Mouse (Mus musculus) midbrain, embryonic 15.5 days (tissue): ENCODE results near the gene Gm17349. TPM values are rescaled to one million over a fixed set of nuclear protein-coding genes. Genes with fewer than 3 reads are reported as not detected.

ENCODE experiments used
- ATAC-seq: fragments of 200-750 bp; cut with Nextera tagmentation; replicated peaks from 2 replicates; pipeline ENCODE4 v1.8.0; 2017; ENCODE audit warnings: moderate TSS enrichment
- H3K27ac ChIP-seq: fragments of 300-500 bp; sonication (generic); 2 replicates; pipeline ENCODE4 v1.5.1; 2015; ENCODE audit warnings: mild to moderate bottlenecking, inconsistent platforms
- H3K27me3 ChIP-seq: fragments of 300-500 bp; sonication (generic); replicated peaks from 2 replicates; pipeline ENCODE4 v1.6.1; 2015; ENCODE audit warnings: inconsistent platforms
- H3K36me3 ChIP-seq: fragments of 300-500 bp; sonication (generic); replicated peaks from 2 replicates; pipeline ENCODE4 v1.6.1; 2015; ENCODE audit warnings: inconsistent platforms
- H3K4me1 ChIP-seq: fragments of 300-500 bp; sonication (generic); 2 replicates; pipeline ENCODE4 v1.6.1; 2015; ENCODE audit warnings: inconsistent platforms
- H3K4me2 ChIP-seq: fragments of 300-500 bp; sonication (generic); 2 replicates; pipeline ENCODE4 v1.6.1; 2015; ENCODE audit warnings: inconsistent platforms, mild to moderate bottlenecking, moderate library complexity
- H3K4me3 ChIP-seq: fragments of 300-500 bp; sonication (generic); 2 replicates; pipeline ENCODE4 v1.5.1; 2015; ENCODE audit warnings: mild to moderate bottlenecking, inconsistent platforms
- H3K9ac ChIP-seq: fragments of 300-500 bp; sonication (generic); 2 replicates; pipeline ENCODE4 v1.6.1; 2015; ENCODE audit warnings: mild to moderate bottlenecking, inconsistent platforms
- H3K9me3 ChIP-seq: fragments of 300-500 bp; sonication (generic); 2 replicates; pipeline ENCODE4 v1.6.1; 2016; ENCODE audit warnings: inconsistent platforms
- WGBS: fragments of 180-500 bp; shearing (Covaris S2); methylation state at CpG from one replicate; pipeline ENCODE4 v1.1.7; 2015; ENCODE audit warnings: mixed read lengths; 5-methylcytosine and 5-hydroxymethylcytosine counted together
- polyA plus RNA-seq: library from polyadenylated mRNA; unstranded; fragments of >200 nt; fragmentation: Nextera tagmentation; extraction: Ambion mirVana; gene quantifications from 2 replicates; pipeline ENCODE4 v1.2.1, GENCODE M21; 2015

The Gm17349 gene
- polyA plus RNA-seq, 1 experiment from 2014 or later = not detected

DNA sequence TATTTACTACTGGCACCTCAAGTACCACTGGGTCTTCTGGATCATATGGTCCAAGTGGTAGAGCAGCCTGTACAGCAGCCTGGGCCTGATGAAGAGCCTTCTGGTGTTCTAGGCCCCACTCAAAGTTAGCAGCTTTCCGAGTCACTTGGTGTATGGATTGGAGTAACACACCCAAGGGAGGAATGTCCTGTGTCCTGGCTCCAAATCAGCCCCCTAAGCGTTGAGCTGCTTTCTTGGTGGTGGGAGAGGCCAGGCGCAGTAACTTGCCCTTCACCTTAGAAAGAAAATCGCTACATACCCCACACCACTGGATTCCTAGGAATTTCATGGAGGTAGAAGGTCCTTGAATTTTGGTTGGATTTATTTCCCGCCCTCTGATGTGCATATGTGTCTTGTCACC lies 21.1 kb downstream of the Gm17349 start:
- no peak overlapping the region for H3K4me3 ChIP-seq
- ATAC-seq = no peak
- no peak overlapping the region for H3K4me2 ChIP-seq
- H3K27ac ChIP-seq = no peak overlapping the region
- H3K27me3 ChIP-seq = no peaks in the 10 kb centered on the region
- no peaks in the 10 kb centered on the region for H3K9me3 ChIP-seq
- no peak overlapping the region for H3K9ac ChIP-seq
- 0 out of 2 replicates have a peak, but pooled peaks cover 4% of the 10 kb centered on the region for H3K36me3 ChIP-seq
- peaks cover 4% of the 10 kb centered on the region; the same call in 1 of the 2 replicates for H3K4me1 ChIP-seq
- 96% methylated on average over 5 of the region's 5 CpGs for WGBS

DNA sequence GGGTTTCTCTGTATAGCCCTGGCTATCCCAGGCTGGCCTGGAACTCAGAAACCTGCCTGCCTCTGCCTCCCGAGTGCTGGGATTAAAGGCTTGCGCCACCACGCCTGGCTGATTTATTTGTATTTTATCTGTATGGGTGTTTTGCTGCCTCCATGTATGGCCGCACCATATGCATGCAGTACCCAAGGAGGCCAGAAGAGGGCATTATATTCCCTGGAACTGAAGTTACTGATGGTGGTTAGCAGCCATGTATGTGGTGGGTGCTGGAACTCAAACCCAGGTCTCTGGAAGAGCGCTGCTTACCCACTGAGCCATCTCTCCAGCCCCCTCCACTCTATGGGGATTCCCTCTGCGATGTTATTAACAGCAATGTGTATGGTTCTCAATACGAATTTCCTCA lies 22.4 kb downstream of the Gm17349 start:
- H3K4me2 ChIP-seq = no peak overlapping the region
- H3K9ac ChIP-seq = no peak overlapping the region
- H3K4me1 ChIP-seq = peaks cover 16% of the 10 kb centered on the region
- no peak for ATAC-seq
- H3K27ac ChIP-seq = no peak overlapping the region
- 96% methylated on average over 7 of the region's 7 CpGs for WGBS
- H3K4me3 ChIP-seq = no peak overlapping the region
- H3K9me3 ChIP-seq = no peaks in the 10 kb centered on the region
- no peaks in the 10 kb centered on the region for H3K27me3 ChIP-seq
- 0 out of 2 replicates have a peak, but pooled peaks cover 4% of the 10 kb centered on the region for H3K36me3 ChIP-seq

DNA sequence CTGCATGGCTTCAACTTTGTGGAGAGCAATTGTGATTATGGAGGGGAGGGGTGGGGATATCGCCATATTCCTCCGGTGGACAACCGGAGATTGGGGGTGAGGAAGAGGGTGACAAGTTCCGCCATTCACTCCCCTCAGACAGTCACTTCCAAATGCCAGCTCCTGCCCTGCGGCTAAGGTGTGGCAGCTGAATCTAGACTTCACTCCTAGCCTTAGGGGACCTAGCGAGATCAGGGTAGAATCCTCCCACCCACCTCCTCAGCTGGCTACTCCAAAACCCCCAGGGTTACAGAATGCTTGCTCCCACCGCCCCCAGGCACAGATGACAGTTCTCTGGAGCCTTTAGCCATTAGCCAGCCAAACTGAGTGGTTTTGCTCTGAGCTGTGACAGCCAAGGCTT lies 26.3 kb downstream of the Gm17349 start:
- WGBS = 67% methylated on average over 7 of the region's 7 CpGs
- H3K27ac ChIP-seq = no peak overlapping the region
- no peaks in the 10 kb centered on the region for H3K27me3 ChIP-seq
- no peaks in the 10 kb centered on the region for H3K36me3 ChIP-seq
- H3K4me1 ChIP-seq = peaks cover 51% of the 10 kb centered on the region
- no peak overlapping the region for H3K4me2 ChIP-seq
- no peak overlapping the region for H3K4me3 ChIP-seq
- ATAC-seq = no peak
- no peaks in the 10 kb centered on the region for H3K9me3 ChIP-seq
- no peak overlapping the region for H3K9ac ChIP-seq

DNA sequence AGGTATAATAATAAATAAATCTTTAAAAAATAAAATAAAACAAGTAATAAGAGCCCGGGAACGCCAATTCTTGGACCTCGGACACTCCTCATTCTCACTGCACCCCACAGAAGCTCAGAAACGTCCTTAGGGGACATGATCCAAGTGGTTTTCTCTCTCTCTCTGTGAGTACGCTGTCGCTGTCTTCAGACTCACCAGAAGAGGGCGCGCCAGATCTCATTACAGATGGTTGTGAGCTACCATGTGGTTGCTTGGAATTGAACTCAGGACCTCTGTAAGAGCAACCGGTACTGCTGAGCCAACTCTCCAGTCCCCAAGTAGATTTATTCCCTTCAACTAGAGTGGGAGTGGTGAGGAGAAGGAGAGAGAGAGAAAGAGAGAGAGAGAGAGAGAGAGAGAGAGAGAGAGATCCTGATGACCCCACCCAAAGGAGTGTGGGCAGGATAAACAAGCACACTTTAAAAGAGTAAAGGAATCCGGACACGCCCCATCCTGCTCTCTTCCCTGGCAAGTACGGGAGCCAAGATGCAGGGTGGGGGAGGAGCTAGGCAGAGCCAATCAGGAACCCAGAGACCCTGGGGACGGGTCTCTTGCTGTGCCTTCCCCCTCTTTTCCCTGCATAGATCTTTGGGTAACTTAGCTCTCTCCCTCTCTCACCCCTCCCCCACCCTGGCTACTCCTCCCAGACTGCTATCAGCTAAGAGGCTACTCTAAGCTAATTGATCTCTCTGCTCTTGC lies 27.1 kb downstream of the Gm17349 start:
- Histone ChIP-seq H3K9ac (no peak overlapping the region), H3K27me3 (no peaks in the 10 kb centered on the region), H3K36me3 (no peaks in the 10 kb centered on the region), H3K4me2 (0 out of 2 replicates have a peak overlapping the region, but pooled peaks have one; percentile 9), H3K27ac (no peak overlapping the region), H3K9me3 (no peaks in the 10 kb centered on the region), H3K4me1 (peaks cover 58% of the 10 kb centered on the region), H3K4me3 (no peak overlapping the region)
- ATAC-seq = no peak
- 16% methylated on average over 13 of the region's 13 CpGs for WGBS

DNA sequence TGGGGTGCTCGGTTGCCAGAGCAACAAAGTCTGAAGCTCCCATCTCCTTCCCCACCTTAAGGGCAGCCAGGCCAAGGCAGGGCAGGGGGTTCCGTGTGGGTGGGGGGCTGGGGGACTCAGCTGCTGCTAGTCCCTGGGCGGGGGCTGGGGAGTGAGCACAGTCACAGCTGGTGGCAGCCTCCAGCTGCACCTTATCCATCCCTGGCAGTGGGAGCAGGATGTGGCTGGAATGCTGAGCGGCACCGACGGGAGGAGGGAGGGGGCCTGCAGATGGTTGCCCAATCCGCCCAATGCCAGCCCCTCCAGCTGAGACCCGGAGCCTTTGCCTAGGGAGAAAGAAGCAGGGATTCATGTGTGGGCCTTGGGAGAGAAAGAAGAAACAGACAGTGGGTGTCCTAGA lies 28.2 kb downstream of the Gm17349 start:
- no peak overlapping the region for H3K9ac ChIP-seq
- H3K36me3 ChIP-seq = no peaks in the 10 kb centered on the region
- H3K4me2 ChIP-seq = peak overlapping the region; percentile 77
- H3K9me3 ChIP-seq = no peaks in the 10 kb centered on the region
- H3K4me3 ChIP-seq = 0 out of 2 replicates have a peak overlapping the region, but pooled peaks have one; percentile 5
- H3K27me3 ChIP-seq = no peaks in the 10 kb centered on the region
- H3K4me1 ChIP-seq = peaks cover 69% of the 10 kb centered on the region
- H3K27ac ChIP-seq = peak overlapping the region; percentile 71
- WGBS = 11% methylated on average over 8 of the region's 8 CpGs
- ATAC-seq = peak; percentile 38

DNA sequence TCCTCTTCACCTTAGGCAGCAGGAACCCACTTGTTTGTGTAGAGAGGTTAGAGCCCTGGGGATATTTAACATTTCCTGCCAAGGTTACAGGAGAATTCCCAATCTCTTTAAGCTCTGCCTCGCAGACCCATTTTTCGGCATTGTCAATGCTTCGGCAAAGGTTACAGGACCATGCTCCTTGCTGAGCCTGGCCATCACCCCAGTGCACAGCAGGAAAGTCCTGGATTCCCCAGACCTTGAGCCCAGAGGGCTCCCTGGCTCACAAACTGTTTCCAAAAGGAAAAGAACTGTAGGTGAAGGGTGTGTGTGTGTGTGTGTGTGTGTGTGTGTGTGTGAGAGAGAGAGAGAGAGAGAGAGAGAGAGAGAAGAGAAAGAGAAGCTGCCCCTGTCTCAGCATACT lies 30.4 kb downstream of the Gm17349 start:
- peaks cover 82% of the 10 kb centered on the region for H3K4me1 ChIP-seq

DNA sequence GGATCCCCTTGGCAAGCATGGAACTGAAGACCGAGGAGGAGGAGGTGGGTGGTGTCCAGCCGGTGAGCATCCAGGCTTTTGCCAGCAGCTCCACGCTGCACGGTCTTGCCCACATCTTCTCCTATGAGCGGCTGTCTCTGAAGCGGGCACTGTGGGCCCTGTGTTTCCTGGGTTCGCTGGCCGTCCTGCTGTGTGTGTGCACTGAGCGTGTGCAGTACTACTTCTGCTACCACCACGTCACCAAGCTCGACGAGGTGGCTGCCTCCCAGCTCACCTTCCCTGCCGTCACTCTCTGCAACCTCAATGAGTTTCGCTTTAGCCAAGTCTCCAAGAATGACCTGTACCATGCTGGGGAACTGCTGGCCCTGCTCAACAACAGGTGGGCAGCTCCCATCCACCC lies 33.5 kb downstream of the Gm17349 start:
- H3K9me3 ChIP-seq = no peaks in the 10 kb centered on the region
- H3K9ac ChIP-seq = peak overlapping the region; percentile 89
- 64% methylated on average over 14 of the region's 14 CpGs for WGBS
- H3K4me1 ChIP-seq = peaks cover 75% of the 10 kb centered on the region
- no peaks in the 10 kb centered on the region for H3K27me3 ChIP-seq
- H3K36me3 ChIP-seq = no peaks in the 10 kb centered on the region
- H3K27ac ChIP-seq = 0 out of 2 replicates have a peak overlapping the region, but pooled peaks have one; percentile 96
- H3K4me2 ChIP-seq = peak overlapping the region; percentile 77
- H3K4me3 ChIP-seq = peak overlapping the region; percentile 90
- no peak for ATAC-seq

More for the DNA sequence above, 30.4 kb downstream of the Gm17349 start:
- Histone ChIP-seq H3K9me3 (no peaks in the 10 kb centered on the region), H3K9ac (0 out of 2 replicates have a peak overlapping the region, but pooled peaks have one; percentile 14), H3K27me3 (no peaks in the 10 kb centered on the region), H3K36me3 (no peaks in the 10 kb centered on the region), H3K4me2 (peak overlapping the region; percentile 77), H3K4me3 (peak overlapping the region; percentile 2), H3K27ac (no peak overlapping the region)
- 66% methylated on average over 3 of the region's 3 CpGs for WGBS
- ATAC-seq = no peak

DNA sequence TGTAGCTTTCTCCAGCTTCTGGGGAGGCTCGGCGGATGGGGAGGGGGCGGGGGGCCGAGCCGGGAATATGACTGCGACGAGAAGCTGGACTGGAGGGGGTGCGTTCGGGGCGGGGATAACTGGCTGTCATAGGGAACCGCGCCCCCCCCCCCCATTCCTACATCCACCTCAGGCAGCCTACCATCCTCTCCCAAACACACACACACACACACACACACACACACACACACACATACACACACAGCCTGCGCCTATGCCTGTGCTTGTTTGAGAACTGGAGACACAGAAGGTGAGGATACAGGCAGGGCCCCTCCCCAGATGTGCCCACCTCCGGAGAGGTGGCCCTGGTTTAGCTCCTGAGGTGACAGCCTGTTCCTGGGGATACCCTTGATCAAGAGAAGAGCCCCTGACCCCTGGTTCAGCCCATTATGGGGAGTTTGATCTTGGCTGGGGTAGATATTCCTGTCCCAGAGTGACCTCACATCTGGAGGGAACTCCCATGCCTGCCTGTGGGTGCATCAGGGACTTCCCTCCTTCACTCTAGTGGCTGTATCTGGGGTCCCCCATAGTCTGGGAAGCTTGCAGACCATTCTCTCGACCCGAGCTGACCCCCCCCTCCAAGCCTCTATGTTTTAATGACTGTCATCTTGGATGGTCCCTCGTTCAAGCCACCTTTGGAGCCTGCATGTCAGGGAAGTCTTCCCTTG lies 34.2 kb downstream of the Gm17349 start:
- no peaks in the 10 kb centered on the region for H3K9me3 ChIP-seq
- peak overlapping the region; percentile 96 for H3K27ac ChIP-seq
- no peaks in the 10 kb centered on the region for H3K36me3 ChIP-seq
- ATAC-seq = peak; percentile 38
- H3K4me2 ChIP-seq = peak overlapping the region; percentile 77
- H3K27me3 ChIP-seq = no peaks in the 10 kb centered on the region
- H3K4me3 ChIP-seq = peak overlapping the region; percentile 90
- H3K9ac ChIP-seq = peak overlapping the region; percentile 89
- WGBS = 7% methylated on average over 14 of the region's 17 CpGs
- peaks cover 74% of the 10 kb centered on the region for H3K4me1 ChIP-seq

DNA sequence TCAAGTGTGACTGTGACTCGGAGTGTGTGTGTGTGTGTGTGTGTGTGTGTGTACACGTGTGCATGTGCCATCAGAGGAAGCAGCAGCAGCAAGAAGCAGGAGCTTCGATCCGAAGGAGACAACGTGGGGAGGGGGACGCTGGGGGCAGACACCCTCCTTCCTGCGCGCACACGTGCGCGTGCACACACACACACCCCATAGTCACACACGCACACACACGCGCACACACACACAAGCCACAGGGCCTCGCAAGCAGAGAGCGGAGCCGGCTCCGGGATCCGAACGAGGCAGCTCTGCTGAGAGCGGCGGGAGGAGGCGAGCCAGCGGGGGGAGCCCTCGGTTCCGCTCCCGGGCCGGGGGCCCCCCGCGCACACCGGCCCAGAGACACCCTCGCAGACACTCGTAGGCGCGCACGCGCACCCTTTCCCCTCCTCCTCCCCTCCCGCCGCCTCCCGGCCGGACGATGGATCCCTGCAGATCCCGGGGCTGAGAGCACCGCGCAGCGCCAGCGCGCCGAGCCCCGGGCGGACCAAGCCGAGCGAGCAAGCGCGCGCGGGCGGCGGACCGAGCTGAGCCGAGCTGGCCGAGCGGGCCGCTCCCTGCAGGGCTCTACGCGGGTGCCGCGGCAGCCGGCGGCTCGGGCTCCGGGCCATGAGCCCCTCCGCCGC lies 35.0 kb downstream of the Gm17349 start, which contains the start of gene Asic1:
Gene Asic1, plus strand, starts transcription at position 215 of the 668 bp plus-strand sequence.
- no peaks in the 10 kb centered on the region for H3K9me3 ChIP-seq
- H3K27me3 ChIP-seq = no peaks in the 10 kb centered on the region
- no peaks in the 10 kb centered on the region for H3K36me3 ChIP-seq
- H3K4me2 ChIP-seq = peak within 1 kb of the TSS; percentile 77
- peak within 1 kb of the TSS; percentile 96 for H3K27ac ChIP-seq
- peak within 1 kb of the TSS; percentile 89 for H3K9ac ChIP-seq
- peak within 1 kb of the TSS; percentile 90 for H3K4me3 ChIP-seq
- ATAC-seq = peak; percentile 70
- H3K4me1 ChIP-seq = peaks cover 74% of the 10 kb centered on the region
- under 1% methylated on average over 54 of the region's 74 CpGs for WGBS

- Histone ChIP-seq H3K9ac (no peak overlapping the region; the same call in 1 of the 2 replicates), H3K9me3 (no peaks in the 10 kb centered on the region), H3K27ac (peak overlapping the region; percentile 96), H3K4me2 (peak overlapping the region; percentile 77), H3K4me3 (peak overlapping the region; percentile 90), H3K4me1 (peaks cover 76% of the 10 kb centered on the region), H3K36me3 (no peaks in the 10 kb centered on the region), H3K27me3 (no peaks in the 10 kb centered on the region)
- 27% methylated on average over 1 of the region's 1 CpGs for WGBS
- no peak for ATAC-seq
Measured at GRCm38 (mm10) chr15:99669392-99669791, 35.9 kb downstream of the Gm17349 start.

DNA sequence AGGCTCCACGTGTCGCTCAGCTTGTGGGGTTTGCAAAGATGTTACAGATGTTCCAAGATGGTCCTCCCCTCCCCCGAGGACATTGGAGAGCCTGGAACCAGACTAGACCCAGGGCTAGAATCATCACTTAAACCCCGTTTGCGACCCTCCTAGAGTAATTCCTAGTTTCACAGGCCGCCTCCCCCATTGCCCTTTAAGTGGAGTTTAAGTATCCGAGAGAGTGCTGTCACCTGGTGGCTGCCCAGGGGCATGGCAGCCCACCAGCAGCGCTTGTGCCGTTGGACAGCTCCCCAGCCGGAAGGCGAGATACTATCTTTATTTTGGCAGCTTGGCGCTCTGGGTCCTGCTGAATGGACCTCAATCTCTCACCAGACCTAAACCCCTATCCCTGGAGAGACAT lies 36.4 kb downstream of the Gm17349 start:
- H3K4me3 ChIP-seq = no peak overlapping the region
- WGBS = 2% methylated on average over 12 of the region's 12 CpGs

GRCm38 (mm10) chr15:99667544-99667943 lies 37.7 kb downstream of the Gm17349 start:
- Histone ChIP-seq H3K9ac (no peak overlapping the region), H3K4me3 (no peak overlapping the region), H3K27me3 (no peaks in the 10 kb centered on the region), H3K27ac (no peak overlapping the region), H3K4me1 (peaks cover 70% of the 10 kb centered on the region), H3K36me3 (no peaks in the 10 kb centered on the region), H3K9me3 (no peaks in the 10 kb centered on the region), H3K4me2 (no peak overlapping the region)
- WGBS = 99% methylated on average over 2 of the region's 2 CpGs
- no peak for ATAC-seq

More for the DNA sequence above, 36.4 kb downstream of the Gm17349 start:
- no peaks in the 10 kb centered on the region for H3K27me3 ChIP-seq
- no peaks in the 10 kb centered on the region for H3K36me3 ChIP-seq
- H3K9ac ChIP-seq = no peak overlapping the region
- H3K27ac ChIP-seq = peak overlapping the region; percentile 96; the same call in 1 of the 2 replicates
- no peak for ATAC-seq
- H3K4me1 ChIP-seq = peaks cover 76% of the 10 kb centered on the region
- H3K4me2 ChIP-seq = peak overlapping the region; percentile 21
- H3K9me3 ChIP-seq = no peaks in the 10 kb centered on the region
